Mouse (Mus musculus) lung, adult 2 months (tissue): ENCODE measurements around the gene Pakap.

ENCODE experiments used
- CTCF ChIP-seq: fragments of 200-500 bp; IDR thresholded peaks from 2 replicates; pipeline ENCODE4 v1.5.1; 2011; ENCODE audit warnings: mild to moderate bottlenecking, low read length, control low read depth; ENCODE audit not compliant: insufficient read depth
- POLR2A ChIP-seq: fragments of 200-500 bp; IDR thresholded peaks from 2 replicates; pipeline ENCODE4 v1.6.1; 2011; ENCODE audit warnings: low read depth, mild to moderate bottlenecking, control low read depth, low read length, borderline replicate concordance; ENCODE audit errors: extremely low read depth

DNA sequence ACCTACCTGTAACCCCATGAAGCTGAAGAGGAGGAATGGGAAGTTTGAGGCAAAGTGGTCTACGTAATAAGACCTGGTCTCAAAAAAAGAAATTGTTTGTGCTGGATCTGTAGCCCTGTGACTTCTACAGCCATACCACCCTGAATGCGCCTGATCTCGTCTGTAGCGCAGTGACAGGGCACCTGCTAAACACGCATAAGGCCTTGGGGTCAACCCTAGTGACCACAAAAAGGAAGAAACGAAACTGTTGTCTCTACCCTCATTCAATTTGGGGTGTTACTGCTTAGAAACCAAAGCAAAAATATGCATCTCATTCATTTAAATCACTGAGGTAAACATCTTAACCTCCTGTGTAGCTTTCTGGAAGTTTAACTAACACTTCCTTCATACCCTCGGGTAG is 136.6 kb downstream of the Pakap start:
- TF ChIP-seq POLR2A (no peak), CTCF (no peak)
